Mouse (Mus musculus) spleen, embryonic (tissue): ENCODE results near the gene Chl1.

ENCODE experiments used
- CTCF ChIA-PET: fragments of 350-600 bp; sonication (Branson Sonifier 250); formaldehyde crosslinking; loops from one replicate; lab custom pipeline; 2022; lab: Charles Lee

Chl1 gene

DNA sequence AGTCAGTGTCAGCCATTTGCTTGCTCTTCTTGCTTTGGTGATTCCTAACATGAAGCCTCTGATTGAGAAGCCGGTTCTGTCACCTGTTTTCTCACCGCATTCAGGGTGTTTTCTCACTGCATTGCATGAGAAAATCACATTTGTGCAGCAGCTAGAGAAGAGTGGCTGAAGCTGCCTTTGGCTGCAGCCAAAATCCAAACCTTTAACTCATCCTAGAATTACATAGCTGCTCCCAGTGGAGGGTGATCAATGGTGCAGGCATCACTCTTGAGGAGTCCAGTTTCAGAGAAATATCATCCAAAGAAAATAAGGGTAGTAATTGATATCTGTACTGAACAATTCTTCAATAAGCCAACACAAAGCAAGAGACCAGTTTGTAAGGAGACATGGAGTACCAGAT is 154.8 kb downstream of the Chl1 start:
- CTCF ChIA-PET = no interaction called here

DNA sequence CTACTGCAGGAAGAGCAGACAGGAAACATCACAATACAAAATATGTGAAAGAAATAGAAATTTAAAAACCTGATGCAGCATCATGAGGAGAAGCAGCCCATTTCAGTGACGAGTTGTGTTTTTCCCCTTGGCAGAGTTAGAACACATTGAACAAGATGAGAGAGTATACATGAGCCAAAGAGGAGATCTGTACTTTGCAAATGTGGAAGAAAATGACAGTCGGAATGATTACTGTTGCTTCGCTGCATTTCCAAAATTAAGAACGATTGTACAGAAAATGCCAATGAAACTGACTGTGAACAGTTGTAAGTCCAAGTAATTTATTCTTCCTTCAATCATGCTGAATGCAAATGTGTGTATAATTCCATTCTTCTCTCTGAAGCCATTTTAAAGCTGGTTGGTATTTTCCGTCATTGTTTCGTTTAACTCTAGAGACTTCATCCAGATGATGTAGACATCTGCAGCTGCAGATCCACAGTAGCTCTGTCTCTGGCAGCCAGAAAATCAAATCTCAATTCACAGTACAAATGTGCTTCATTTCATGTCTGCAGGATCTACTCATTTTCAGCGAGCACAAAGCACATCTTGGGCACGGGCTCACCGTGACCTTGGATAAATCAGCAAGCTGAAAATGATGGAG is 155.4 kb downstream of the Chl1 start:
- CTCF ChIA-PET = no interaction called here

DNA sequence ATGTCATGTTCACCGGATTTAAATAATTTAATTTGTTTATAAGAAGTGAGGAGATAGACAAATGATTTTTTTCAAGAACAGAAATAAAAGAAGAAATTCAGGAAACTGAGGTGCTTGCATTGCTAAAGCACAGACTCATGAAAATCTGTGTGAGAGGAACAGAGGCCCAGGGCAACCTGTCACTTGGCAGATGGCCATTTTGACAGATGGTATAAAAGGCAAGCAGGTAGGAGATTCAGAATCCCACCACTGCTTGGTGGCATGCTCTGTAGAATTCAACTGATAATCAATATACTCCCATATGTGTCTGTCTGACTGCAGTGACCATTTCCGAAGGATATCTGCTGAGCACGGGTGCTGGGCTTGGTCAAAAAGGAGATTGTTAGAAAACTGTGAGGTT is 162.7 kb downstream of the Chl1 start:
- CTCF ChIA-PET = no interaction called here

DNA sequence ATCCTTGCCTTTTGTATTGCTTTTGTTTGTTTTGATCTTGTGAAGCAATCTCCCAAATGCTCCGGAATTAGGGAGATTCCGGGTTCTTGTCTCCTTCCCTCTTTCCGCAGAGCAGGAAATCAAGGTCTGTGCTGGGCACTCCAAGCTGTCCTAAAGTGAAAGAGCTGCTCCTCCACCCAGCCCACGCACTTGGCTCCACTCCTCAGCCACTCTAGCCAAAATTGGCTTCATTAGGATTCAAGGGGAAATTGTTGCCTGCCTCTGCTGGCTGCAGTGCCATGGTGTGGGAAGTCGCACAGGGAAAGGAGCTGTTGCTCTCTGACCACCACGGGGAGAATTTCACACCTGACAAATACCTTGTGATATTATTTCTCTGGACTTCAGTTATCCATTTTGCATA is 163.9 kb downstream of the Chl1 start:
- CTCF ChIA-PET = no interaction called here

DNA sequence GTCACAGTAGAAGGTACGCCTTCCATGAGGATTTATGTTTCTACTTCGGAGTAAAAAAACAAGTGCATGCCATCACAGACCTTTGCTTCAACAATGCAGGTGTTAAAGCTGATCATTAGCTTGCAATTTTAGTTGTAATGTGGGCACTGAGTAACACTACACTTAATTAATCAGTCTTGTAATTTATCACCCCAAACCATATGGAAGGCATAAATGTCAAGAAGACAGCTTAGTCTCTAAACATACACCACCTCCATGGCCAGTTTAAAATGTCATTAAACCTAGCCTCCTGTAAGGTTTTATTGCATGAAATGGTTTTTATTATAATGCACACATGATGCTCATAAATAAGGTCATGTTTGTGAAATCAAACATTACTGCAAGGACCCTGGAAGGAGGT is 164.8 kb downstream of the Chl1 start:
- CTCF ChIA-PET = no interaction called here

DNA sequence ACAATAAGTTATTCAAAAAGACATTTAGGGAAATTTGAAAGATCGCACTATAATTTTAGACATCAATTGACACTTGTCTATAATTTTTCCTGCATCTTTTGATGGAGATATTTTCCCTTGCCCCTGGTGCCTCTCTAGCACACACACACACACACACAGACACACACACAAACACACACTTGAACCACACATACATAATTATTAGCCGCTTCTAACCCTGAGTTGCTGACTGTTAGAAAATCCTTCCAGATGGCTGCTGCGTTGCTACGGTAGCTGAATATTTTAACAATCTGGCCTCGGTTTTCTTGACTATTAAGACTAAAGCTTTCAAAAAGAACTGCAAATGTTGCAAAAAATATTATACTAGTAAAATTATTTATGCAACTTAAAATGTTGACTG is 166.3 kb downstream of the Chl1 start:
- CTCF ChIA-PET = no interaction called here

DNA sequence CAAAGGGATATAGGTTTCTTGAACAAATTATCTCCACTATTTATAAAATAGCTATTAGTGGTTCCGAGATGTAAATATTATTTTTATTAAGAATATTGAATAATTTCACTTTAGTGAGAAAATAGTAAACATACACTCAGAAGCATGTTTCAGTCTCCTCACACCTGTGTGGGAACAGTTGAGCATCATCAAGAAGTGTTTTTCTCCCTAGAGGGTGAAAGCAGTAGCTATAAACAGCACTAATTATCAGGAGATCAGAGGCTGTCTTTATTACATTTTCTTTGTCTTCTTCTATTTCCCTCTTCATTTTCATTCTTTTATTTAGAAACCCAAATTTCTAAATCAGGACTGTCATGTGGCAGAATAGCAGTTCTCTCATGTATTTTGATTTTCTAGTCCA is 166.7 kb downstream of the Chl1 start:
- CTCF ChIA-PET = no interaction called here

DNA sequence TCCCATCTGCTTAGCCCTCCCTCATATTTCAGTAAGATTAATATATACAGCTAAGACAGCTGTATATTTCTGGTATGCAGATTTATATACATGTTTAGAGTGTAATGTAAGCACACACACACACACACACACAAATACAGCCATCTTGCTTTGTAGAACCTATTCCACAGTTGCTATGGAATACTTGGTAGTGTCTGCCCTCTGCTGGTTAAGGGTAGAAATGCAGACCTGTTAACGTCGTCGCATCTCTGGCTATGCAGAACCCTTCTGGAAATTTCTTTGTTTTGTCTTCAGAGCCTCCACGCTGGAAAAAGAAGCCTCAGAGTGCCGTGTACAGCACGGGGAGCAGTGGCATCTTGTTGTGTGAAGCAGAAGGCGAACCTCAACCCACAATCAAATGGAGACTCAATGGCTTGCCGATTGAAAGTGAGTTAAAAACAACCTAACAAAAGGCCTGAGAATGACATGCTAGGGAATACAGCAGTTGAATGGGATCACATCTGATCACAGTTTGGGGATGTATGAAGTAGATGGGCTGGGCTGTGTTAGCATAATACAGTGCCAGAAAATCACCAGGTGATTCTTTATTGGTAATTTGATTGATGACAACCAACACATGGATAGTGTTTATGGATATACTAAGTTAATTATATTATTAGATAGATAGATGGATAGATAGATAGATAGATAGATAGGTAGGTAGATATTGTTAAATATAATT is 172.6 kb downstream of the Chl1 start:
- CTCF ChIA-PET = interaction anchor here (0.7 kb wide), 1 partner anchor 389 kb away, joined by 3 read pairs; no protein-coding TSS in a partner anchor

DNA sequence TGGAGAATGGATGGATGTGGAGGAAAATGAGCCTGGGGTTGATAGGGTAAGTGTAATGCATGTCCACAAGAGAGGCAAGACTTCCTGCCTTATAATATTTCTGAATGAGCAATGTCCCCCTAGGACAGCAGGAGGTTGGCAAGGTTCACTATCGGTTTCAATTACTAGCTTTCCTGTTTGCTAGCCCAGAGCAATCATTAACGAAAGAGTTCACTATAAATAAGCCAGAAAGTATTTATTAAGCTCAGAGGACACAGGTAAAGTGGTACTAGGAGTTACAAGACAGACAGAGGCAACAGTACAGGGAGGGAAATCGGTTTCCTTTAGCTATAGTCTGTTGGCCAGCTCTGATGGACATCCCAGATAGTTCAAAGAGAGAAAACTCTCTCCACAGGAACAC is 182.1 kb downstream of the Chl1 start:
- CTCF ChIA-PET = no interaction called here

DNA sequence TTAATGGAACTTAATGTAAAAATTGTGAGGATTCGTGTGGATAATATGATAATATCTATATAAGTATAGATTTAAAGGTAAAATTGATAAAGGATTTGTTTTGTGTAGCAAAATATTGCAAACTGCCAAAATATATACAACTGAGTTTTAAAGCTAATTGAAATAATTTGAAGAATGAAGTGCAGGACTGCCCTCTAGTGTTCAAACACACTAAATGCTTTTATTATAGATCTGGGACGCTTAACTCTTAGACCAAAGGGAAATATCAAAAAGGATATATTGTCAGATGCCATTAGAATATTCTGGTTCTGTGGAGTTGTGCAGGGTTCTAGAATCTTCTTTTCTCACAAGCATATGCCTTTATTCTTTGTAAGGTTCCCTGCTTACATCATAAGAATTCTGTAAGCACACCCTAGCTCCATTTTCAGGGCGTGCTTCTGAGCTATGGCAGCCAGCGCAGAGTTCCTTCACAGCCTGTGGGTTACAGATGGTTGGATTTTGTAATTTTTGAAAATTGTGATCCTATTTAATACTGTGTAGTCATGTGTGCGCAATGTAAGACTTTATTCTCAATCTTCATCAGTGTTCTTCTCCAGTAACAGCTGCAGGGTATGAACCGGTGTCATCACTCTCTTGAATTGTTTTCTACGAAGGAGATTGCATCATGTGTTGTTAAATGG is 187.1 kb downstream of the Chl1 start:
- CTCF ChIA-PET = no interaction called here

DNA sequence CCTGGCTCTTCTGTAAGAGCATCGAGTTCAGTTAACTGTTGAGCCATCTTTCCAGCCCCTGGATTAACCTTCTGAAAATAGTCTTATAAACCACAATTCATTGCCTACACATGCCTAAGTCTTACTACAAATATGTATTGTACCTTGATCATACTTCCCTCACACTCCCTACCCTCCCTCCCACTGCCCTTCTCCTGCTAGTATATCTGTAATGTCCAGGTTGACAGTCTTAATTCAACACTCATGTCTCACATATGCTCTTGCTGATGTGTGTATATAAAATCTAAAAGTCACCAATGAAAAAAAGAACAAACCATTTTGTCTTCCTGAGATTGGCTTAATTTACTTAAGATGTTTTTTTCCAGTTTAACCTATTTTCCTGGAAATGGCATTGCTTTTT is 189.1 kb downstream of the Chl1 start:
- CTCF ChIA-PET = no interaction called here

DNA sequence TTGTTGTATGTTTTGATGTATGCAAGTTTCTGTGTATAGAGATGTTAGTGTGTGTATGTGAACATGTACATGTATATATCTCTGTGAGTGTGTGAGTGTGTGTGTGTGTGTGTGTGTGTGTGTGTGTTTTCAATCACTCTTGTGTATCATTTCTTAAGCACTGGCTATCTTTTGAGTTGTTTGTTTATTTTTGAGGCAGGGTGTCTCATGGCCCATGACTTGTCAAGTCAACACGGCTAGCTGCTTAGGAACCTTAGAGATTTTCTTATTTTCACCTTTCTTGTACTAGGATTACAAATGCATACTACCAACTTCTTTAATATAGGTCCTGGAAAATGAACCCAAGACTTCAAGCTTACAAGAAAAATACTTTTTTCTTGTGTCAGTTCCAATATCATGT is 189.5 kb downstream of the Chl1 start:
- CTCF ChIA-PET = no interaction called here

DNA sequence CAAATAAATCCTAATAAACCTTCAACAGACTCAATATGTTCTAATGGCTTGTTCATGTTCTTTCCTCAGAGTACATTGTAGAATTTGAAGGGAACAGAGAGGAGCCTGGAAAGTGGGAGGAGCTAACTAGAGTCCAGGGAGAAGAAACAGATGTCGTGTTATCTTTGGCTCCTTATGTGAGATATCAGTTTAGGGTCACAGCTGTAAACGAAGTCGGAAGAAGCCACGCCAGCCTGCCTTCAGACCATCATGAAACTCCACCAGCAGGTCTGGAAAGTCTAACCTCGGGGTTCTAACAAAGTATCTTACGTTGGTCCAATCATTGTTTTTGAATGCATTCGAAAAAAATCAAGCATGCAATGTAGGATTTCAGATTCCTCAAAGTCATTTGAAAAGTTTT is 189.9 kb downstream of the Chl1 start:
- CTCF ChIA-PET = no interaction called here

DNA sequence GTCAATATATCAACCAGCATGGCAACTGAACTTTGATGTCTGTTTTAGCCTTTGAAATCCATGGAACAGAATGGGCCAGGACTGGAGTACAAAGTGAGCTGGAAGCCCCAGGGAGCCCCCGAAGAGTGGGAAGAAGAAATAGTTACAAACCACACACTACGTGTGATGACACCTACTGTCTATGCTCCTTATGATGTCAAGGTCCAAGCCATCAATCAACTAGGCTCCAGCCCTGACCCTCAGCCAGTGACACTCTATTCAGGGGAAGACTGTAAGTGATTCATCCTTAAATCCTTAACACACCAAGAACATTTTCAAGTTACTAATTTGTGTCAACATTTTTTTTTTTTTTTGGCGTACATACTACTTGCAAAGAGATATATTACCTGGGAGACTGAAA is 196.0 kb downstream of the Chl1 start:
- CTCF ChIA-PET = no interaction called here

DNA sequence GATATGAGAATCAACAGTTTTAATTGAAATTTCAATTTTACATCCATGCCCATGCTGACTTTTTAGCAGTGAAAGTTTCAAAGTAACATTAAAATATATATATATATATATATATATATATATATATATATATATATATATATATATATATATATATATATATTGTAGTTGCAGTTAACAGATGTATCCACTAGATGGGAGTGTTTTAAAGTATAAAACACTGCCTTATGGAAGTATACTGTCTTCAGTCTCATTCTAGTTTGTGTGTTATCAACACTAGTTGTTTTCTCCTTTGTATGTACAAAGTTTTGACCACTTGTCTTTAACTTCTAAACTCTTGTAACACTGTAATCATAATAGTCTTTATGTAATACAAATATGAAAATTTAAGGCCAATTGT is 228.9 kb downstream of the Chl1 start:
- CTCF ChIA-PET = no interaction called here

DNA sequence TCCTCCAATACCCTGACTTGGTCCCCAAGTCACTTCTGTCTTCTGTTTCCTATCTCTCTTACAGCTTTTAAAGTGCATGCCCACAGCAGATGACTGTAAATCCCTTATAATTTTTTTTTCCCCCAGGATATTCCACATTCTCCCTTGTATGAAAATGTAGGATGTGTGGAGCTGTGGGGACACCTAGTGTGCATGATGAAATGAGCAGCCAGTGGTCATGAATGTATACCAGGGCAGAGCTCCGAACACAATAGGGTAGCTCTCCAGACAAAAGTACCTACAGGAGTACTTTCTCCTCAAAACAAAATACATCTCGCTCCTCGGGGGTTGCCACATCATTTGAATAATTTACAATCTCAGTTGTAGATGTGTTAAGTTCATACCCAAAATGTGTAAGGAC is 232.4 kb downstream of the Chl1 start:
- CTCF ChIA-PET = no interaction called here

DNA sequence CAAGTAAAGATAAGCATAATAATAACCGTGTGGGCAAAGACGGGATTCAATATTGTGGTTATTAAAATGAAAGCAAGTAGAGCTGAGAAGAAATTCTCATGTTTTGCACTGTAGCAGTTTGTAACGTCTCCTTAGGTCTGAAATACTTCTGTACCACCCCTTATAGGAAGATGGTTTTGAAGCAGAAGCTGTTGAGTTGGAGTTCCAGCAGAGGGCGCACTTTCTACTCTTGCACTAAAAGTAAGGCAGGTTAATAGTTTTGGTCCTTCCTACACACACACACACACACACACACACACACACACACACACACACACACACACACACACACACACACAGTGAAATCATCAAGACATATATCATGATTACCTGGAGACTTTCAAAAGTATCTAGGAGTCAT is 235.7 kb downstream of the Chl1 start:
- CTCF ChIA-PET = no interaction called here

DNA sequence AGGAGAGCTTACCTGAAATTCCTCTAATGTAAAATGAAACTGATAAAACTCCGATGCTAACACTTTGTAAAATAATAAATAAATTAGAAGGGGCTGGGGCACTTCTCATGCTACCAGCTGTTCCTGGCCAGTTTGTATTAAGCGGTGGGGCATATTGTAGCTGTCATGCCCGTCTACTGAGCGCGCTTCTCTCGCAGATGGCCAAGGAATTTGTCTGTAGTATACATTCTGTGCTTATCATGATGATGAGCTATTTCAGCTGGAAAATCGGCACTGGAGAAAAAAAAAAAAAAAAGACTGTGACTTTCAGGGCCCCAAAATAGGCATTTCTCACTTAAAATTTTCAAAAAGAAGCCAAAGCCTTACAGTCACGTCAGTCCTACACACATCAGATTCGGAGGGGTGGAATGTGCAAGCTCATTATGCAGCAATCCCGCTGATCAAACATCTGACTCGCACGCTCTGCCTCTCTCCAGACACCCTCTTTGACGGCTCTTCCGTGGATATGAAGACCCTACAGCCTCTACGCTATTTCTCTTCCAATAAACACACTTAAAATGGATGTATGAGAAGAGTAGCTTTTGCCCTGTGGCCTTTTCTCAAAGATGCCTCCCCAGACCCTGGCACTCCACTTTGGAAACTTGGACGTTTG is 238.9 kb downstream of the Chl1 start:
- CTCF ChIA-PET = interaction anchor here (0.6 kb wide), 1 partner anchor 116 kb away, joined by 3 read pairs; no protein-coding TSS in a partner anchor

DNA sequence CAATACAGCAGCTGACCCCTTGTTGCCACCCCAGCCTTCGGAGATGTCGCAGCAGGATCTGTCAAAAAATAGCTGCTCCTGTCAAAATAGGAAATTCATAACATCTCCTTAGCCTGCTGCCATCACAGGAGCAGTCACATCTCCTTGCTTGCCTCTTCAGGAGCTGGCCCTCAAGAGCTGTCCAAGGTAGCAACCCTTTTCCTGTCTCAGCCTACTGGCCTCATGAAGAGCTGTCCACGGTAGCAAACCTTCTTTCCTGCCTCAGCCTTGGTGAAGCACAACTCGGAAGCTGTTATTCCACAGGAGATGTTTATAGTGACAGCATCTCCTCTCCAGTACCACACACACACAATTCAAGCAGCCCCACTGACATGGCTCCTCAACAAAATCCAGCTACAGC is 243.5 kb downstream of the Chl1 start:
- CTCF ChIA-PET = no interaction called here

DNA sequence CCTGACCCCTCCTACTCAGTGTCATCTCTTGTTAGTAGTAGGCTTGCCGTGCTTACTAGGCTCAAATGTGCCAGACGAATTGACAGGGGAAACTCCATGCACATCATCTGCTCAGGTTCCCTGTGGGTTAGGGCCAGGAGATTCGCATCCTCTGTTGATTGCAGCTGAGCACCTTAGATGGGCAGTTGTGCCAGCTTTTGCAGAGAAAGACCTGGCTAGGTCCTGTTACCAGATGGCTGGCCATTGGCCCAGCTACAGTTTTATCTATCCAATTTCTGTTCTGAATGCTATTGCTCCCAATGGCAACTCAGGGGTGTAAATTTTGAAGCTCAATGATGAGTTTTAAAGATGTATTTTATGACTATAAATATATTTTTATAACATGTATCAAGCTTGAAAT is 256.4 kb downstream of the Chl1 start:
- CTCF ChIA-PET = no interaction called here

DNA sequence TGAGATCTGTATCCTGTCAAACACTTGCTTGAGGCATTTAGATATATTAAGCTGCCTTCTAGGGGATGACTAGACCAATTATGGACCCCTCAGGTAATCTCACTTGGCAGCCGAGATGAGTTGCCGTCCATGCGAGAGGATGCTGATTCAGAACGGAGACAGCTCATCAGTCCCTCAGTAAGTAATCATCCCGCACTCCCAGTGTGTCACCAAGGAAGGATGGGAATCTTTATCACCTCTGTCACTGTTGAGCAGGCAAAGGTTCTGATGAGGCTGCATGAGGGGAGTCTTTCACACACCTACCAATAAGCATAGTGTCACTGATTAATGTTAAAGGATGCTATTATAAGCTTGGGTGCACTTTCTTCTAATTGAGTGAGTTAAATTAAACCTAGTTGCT is 270.7 kb downstream of the Chl1 start:
- CTCF ChIA-PET = no interaction called here

DNA sequence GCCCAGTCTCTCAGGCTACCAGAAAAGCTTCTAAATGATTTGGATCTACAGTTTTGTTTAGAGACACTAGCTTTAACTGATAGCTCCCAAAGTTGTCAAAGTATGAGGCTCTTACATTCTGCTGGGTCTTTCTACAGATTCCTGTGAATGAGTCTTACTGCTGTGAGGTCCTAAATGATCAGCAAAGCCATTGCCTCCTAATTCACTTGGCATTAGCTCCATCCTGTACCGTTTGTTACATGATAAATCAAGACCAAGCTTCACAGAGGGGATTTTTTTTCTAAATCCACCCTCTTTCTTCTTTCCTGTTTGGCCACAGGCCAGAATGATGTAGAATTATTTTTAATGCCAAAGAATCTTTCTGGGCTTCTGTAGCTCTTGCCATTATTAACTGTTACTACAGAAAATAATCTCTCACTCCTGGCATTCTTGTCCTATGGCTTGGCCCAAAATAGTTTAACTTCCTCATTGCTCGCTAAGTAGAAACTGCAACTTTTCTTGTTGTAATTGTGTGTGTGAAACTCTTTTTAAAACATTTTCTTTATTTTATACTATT is 280.8 kb downstream of the Chl1 start:
- CTCF ChIA-PET = no interaction called here
